Mouse (Mus musculus): ENCODE data around the gene Bri3bp.
"Not testable (repeated sequence)": the region's sequence is repeated elsewhere in the genome, so short reads cannot be mapped to it uniquely, and the experiment has no call there.

Bri3bp gene

GRCm38 (mm10) chr5:125409348-125410090, 31.8 kb upstream of the Bri3bp start:
- DNase-seq: no peak

- DNase-seq: peak; percentile 79
Observed at GRCm38 (mm10) chr5:125411972-125412530, 29.3 kb upstream of the Bri3bp start.

GRCm38 (mm10) chr5:125412536-125412935, 28.8 kb upstream of the Bri3bp start:
- DNase-seq: not testable (repeated sequence)

GRCm38 (mm10) chr5:125413763-125414162, 27.6 kb upstream of the Bri3bp start:
- DNase-seq: no peak

- no peak for DNase-seq
Observed at GRCm38 (mm10) chr5:125416183-125416582, 25.2 kb upstream of the Bri3bp start.

GRCm38 (mm10) chr5:125418636-125419035, 22.7 kb upstream of the Bri3bp start:
- no peak for DNase-seq

- DNase-seq: no peak
Observed at GRCm38 (mm10) chr5:125419124-125419523, 22.2 kb upstream of the Bri3bp start.

- no peak for DNase-seq
Observed at GRCm38 (mm10) chr5:125425698-125426276, 15.6 kb upstream of the Bri3bp start.

- no peak for DNase-seq
Observed at GRCm38 (mm10) chr5:125426343-125426742, 15.0 kb upstream of the Bri3bp start.

GRCm38 (mm10) chr5:125432324-125432723, 9.0 kb upstream of the Bri3bp start:
- DNase-seq: not testable (repeated sequence)

GRCm38 (mm10) chr5:125433793-125434337, 7.5 kb upstream of the Bri3bp start, which contains the start of gene Dhx37:
Gene Dhx37, minus strand, starts transcription at chr5:125434121.
- peak; percentile 96 for DNase-seq

- DNase-seq: not testable (repeated sequence)
Observed at GRCm38 (mm10) chr5:125434347-125434746, 7.0 kb upstream of the Bri3bp start.

GRCm38 (mm10) chr5:125440583-125441233, 660 bp upstream of the Bri3bp start:
- DNase-seq: no peak

GRCm38 (mm10) chr5:125442136-125442995, 998 bp downstream of the Bri3bp start:
- no peak for DNase-seq

- no peak for DNase-seq
Observed at GRCm38 (mm10) chr5:125443335-125443734, 2.0 kb downstream of the Bri3bp start.

GRCm38 (mm10) chr5:125443915-125444314, 2.5 kb downstream of the Bri3bp start:
- no peak for DNase-seq

GRCm38 (mm10) chr5:125444554-125444953, 3.2 kb downstream of the Bri3bp start:
- no peak for DNase-seq

GRCm38 (mm10) chr5:125446344-125446743, 5.0 kb downstream of the Bri3bp start:
- DNase-seq: no peak

- DNase-seq: no peak
Observed at GRCm38 (mm10) chr5:125448026-125448425, 6.7 kb downstream of the Bri3bp start.

GRCm38 (mm10) chr5:125448631-125449030, 7.3 kb downstream of the Bri3bp start:
- no peak for DNase-seq

GRCm38 (mm10) chr5:125449306-125449705, 7.9 kb downstream of the Bri3bp start:
- DNase-seq: no peak

GRCm38 (mm10) chr5:125452573-125452972, 11.2 kb downstream of the Bri3bp start:
- no peak for DNase-seq
